Mouse (Mus musculus): ENCODE results near the gene Zbtb43.
A peak's percentile ranks its signal among the peaks of the same experiment; 100 is the strongest.

Gene Zbtb43

DNA sequence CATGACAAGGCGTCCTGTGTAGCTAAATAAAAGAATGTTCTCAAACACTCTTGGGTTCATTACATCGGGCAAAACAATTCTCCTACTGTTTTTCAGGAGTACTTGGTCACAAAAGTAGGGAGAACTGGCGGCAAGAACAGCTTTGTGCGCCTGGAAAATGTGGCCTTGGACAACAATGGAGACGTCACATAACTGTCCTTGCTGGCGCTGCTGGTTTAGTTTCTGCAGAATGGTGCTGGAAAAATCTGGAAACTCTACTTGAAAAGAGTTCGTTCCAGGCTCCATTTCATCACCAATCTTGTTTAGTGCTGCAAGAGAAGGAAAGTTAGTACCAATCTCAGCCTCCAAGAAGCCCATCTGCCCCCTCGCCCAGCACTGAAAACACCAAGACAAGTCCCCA is 13.5 kb downstream of the Zbtb43 start:
- no peak for ATAC-seq (ENCODE audit: low TSS enrichment)

DNA sequence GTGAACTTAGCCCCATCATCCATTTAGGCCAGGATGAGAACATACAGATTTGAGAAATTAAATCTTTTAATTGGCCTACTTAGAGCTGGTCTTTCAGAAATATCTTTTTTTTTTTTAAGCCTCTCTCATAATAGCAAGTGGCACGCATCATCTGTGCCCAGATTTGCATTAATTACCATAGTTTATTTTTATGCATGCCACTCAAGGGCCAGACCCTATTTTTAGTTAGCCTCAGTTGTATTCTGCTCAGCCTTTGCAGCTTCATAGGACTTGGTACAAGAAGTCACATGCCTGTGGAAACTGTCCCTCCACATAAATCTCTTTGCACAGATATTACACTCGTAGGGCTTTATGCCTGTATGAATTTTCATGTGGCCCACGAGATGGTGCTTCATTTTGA is 14.9 kb downstream of the Zbtb43 start:
- peak; percentile 41 for ATAC-seq (ENCODE audit: low TSS enrichment)

DNA sequence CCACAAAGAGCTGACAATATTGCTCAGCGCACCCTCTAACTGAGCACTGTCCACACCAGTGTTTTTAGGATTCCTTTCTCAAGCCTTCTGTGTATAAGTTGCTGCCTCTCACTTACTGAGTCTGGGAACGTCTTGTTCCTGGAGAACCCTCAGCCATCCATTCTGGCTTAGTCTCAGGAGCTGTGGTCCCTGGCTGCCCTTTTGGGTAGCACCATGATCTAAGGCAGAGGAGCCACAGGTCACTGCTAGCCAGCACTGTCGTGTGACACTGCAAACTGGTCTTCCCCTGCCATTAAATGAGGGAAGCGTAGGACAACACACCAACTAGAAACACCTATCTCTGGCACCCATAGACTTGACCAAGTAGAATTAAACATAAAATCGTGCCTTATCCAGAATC is 15.6 kb downstream of the Zbtb43 start:
- ATAC-seq (ENCODE audit: low TSS enrichment) = no peak

DNA sequence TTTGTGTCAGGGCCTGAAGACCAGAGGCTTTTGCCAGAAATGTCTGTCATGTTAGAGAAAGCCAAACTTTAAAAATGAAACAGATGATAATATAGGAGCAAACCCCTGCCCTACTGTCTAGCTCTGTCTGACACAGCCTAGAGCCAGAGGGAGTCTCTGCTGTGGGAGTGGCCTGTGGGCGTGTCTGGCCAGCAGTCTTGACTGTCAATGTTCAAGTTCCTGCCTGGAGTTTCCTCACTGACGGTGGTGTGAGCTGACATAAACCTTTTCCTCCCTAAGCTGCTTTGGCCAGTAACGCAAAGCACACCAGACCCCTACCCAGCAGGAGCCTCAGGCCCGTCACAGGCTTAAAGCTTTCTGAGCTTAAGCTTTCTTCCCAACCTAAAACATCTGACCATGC is 16.2 kb downstream of the Zbtb43 start:
- no peak for ATAC-seq (ENCODE audit: low TSS enrichment)

- no peak for ATAC-seq (ENCODE audit: low TSS enrichment)
Observed at GRCm38 (mm10) chr2:33451038-33451978, 17.1 kb downstream of the Zbtb43 start.

DNA sequence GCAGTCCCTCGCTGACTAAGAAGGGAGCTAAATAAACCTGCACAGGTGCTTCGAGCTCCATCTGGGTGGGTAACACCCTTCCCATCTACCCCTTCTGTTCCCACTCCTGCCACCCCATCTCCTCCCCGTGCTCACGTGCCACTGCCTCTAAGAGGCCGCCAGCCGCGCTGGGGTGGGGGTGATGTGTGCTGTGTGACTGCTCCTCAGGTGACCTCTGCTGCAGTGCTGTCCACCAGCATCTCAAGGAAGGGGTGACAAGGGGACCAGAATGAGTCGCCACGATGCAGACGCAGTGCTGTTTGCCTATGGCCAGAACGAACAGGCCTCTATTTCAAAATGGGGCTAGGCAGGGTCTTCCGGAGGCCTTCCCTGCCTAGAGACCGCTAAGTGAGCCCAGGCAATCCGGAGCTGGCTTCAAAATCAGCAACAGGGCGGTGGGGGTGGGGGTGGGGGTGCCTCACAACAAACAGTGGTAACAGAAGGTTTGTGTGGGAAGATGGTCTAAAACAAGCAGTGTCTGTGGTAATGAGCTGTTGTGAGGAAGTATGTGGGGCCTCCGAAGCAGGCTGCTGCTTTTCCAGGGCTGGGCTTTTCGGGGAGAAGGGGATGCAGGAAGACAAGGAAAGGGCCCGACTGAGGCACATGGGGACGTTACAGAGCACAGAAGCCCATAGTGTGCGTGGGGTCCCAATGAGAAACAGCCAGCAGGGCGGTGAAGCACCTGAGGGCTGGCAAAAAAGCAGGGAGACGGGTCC is 19.1 kb downstream of the Zbtb43 start:
- peak; percentile 53 for ATAC-seq (ENCODE audit: low TSS enrichment)

- no peak for ATAC-seq (ENCODE audit: low TSS enrichment)
Observed at GRCm38 (mm10) chr2:33446796-33447195, 21.6 kb downstream of the Zbtb43 start.

DNA sequence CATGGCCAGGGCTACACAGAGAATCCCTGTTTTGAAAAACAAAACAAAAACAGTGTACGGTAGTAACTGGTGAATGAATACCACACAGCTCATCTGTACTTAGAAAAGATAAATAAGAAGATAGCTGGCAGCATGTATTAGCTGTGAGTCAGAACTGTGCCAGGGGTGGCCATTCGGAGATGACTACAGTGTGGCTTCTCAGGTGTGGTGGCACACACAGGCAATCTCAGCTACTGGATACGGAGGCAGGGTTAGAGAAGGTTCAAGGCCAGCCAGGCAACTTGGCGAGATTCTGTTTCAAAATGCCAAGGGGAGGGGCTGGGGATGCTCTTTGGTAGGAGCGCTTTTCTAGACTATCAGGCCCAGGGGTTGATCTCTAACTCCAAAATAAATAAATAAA is 22.6 kb downstream of the Zbtb43 start:
- no peak for ATAC-seq (ENCODE audit: low TSS enrichment)

GRCm38 (mm10) chr2:33444862-33445261 is 23.5 kb downstream of the Zbtb43 start:
- no peak for ATAC-seq (ENCODE audit: low TSS enrichment)

DNA sequence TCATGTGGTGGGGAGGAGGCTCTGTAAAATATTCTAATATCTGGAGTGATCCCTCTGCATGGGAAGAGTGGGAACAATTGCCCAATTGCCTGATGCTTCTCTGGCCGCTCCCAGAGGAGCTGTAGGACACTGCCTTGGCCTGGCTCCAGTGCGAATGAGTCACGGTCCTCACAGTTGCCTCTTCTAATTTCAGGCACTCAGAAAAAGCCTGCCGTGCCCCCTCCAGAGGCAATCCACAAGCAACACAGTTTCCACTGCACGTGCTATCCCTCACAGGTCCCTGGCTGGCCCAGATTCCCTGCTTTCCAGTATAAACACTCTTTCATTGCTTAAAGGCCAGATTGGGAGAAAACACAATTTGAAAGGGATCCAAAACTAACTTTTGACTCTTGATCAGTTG is 24.0 kb downstream of the Zbtb43 start:
- peak; percentile 56 for ATAC-seq (ENCODE audit: low TSS enrichment)

DNA sequence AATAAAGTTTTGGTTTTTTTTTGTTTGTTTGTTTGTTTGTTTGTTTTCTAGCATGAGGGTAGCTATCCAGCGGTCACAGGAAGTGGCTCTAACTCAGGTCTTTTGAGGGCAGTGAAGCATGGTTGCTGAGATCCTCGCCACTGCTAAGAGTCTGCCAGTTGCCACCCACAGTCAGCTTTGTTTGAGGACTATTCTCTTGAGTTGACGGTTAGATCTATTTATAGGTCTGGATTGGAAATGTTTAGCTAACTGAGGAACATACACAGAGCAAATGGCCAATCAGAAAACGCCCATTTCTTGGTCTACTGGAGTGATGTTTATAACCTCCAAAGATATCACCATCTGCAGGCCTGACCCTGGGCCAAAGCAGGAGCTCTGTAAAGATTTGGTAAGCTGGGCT is 25.7 kb downstream of the Zbtb43 start:
- ATAC-seq (ENCODE audit: low TSS enrichment) = no peak

- peak; percentile 69 for ATAC-seq (ENCODE audit: low TSS enrichment)
Observed at GRCm38 (mm10) chr2:33440893-33441292, 27.5 kb downstream of the Zbtb43 start.

GRCm38 (mm10) chr2:33439980-33440670 is 28.2 kb downstream of the Zbtb43 start:
- no peak for ATAC-seq (ENCODE audit: low TSS enrichment)

- peak; percentile 58 for ATAC-seq (ENCODE audit: low TSS enrichment)
Observed at GRCm38 (mm10) chr2:33439471-33439881, 28.9 kb downstream of the Zbtb43 start.

- ATAC-seq (ENCODE audit: low TSS enrichment) = no peak
Observed at GRCm38 (mm10) chr2:33438377-33438776, 30.0 kb downstream of the Zbtb43 start.

- ATAC-seq (ENCODE audit: low TSS enrichment) = no peak
Observed at GRCm38 (mm10) chr2:33437184-33437583, 31.2 kb downstream of the Zbtb43 start.

- no peak for ATAC-seq (ENCODE audit: low TSS enrichment)
Observed at GRCm38 (mm10) chr2:33436035-33436580, 32.3 kb downstream of the Zbtb43 start.

DNA sequence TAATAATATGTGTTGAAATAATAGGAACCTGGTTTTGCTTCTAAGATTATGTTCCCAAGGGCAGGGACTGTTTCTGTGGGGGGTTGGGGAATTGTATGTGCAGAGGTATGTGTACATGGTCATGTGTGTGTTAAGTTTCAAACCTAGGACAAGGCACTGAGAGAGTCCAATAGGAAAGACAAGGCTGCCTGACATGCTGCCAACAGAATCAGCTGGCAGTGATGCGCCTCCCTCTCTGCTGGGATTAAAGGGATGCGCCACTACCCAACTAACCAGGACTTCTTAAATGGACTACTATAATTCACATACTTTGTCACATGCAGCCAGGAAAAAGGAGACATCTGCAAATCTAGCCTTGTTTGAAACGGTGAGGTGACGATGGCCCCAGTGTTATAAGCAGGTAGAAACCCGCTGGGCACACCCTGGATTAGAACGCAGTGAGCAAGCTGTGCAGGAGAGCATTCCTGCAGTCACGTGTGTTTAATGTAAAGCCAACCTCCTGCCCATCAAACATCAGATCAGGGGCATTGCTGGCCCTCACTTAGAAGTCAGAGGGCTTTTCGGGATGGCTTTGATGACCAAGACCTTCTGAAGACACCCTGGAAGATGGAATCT is 33.2 kb downstream of the Zbtb43 start:
- no peak for ATAC-seq (ENCODE audit: low TSS enrichment)

- ATAC-seq (ENCODE audit: low TSS enrichment) = peak; percentile 47; the same call in 1 of the 2 replicates
Observed at GRCm38 (mm10) chr2:33432877-33433276, 35.5 kb downstream of the Zbtb43 start.

DNA sequence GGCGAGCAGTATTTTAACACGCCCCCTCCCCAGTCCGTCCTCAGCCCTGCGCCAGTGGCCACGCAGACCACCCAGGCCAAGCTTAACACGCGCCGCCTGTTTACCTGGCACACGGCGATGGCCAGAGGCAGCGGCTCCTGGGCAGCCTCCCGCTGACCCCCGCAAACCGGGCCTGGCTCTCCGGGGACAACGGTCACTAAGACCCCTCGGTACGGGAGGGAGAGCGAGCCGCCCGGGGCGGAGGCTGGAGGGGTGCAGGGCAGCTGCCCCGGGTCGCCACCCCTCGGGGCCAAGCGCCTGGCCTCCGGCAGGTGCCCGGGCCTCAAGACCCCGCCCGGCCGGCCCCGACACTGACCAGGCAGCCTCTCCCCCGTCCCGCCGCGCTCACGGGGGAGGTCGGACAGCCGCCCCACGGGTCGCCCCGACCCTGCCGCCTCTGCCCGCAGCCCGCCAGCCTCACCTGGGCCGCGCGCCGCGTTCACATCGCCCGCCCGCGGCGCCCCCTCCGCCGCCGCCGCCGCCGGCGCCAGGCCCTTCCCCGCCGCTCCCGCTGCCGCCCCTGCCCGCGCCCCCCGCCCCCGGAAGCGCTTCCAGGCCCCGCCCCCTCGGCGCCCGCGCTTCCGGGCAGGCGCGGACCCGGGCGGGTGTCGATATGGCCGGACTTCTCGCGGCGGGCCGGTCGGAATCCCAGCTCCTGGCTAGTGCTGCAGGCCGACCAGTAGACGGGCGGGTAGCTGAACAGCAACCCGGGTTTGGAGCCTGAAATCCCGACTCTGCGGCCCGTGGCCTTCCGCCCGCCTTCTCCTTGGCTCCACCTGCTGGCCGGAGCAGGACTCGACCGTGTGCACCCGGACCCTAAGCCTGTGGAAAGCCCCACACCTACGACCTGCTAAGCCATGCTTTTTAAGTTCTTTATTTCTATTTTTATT is 37.3 kb downstream of the Zbtb43 start, which contains the start of gene Zbtb34:
Gene Zbtb34, minus strand, starts transcription at position 554 of the 929 bp plus-strand sequence.
- no peak for ATAC-seq (ENCODE audit: low TSS enrichment)
